Mouse (Mus musculus): ENCODE measurements at regions not wholly inside any gene's neighbourhood (a gene's known extent, or its start where the extent isn't known, plus 50 kb on each side); places are given as distances from the start of the nearest gene placed in this dataset.

DNA sequence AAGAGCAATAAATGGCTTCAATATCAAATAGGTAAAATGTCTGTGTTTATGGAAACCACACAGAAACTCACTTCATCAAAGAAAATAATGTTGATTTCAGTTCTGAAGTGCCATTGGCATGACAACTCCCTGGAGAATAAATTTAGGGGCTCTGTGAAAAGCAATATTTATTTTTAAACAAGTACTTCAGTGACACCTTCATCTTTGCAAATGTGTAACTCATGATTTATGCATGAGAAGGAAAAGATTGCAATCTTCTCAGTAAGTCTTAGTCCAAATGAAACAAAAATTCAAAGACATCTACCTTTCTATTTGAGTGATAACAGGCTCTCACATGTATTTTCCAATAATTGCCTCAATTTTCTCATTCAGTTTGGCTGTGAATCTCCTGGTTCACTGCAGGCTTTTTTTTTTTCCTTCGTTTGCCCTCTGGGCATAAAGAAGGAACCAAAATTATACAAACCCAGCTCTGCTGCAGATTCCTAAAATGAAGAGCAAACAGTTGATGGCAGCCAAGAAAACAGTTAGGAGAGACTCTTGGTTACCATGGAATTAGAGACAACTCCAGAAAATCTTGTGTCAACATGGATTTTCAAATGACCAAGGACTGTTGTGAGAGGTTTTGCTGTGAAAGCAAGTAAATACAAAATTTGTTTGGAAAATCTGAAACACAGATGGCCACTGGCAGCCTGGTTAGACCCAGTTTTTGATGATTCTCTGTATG is 230.3 kb upstream of the Ctso start:
- WGBS: 37% methylated on average over 1 of the region's 1 CpGs
- no peaks in the 10 kb centered on the region for H3K4me1 ChIP-seq (ENCODE audit: control insufficient read depth, insufficient read depth, low read length)
- no peaks in the 10 kb centered on the region for H3K27me3 ChIP-seq (ENCODE audit: control insufficient read depth, insufficient read depth, low read length)
- no peaks in the 10 kb centered on the region for H3K36me3 ChIP-seq (ENCODE audit: control insufficient read depth, insufficient read depth, low read length)
- H3K4me3 ChIP-seq (replicated peaks; ENCODE audit: low read length): no peak overlapping the region
- H3K9ac ChIP-seq (ENCODE audit: low read length): no peak overlapping the region
- ATAC-seq (ENCODE audit: insufficient read depth, low FRiP score): no peak
- no peaks in the 10 kb centered on the region for H3K9me3 ChIP-seq (replicated peaks; ENCODE audit: control insufficient read depth, low read length)
- no peak overlapping the region for H3K27ac ChIP-seq (ENCODE audit: low read length)
- no peak overlapping the region for H3K4me2 ChIP-seq (ENCODE audit: low read depth, low read length)

DNA sequence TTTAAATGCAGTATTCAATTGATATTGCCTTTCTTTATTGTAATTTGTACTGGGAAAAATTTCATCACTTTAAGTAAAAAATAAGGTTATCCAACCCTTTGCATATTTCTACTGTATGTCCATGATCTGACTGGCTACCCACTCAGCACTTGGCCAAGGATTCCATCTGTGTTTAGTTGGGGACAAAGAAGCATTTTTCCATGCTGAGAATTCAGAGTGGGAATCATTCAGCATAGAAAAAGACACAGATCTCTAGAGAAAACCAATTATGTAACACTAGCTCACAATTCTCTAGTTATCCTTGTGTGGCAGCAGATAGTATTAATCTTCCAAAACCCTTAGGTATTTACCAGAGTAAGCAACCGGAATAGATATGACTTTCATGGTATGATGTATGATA is 213.5 kb upstream of the Ctso start:
- no peaks in the 10 kb centered on the region for H3K36me3 ChIP-seq (ENCODE audit: control insufficient read depth, insufficient read depth, low read length)
- no peaks in the 10 kb centered on the region for H3K4me1 ChIP-seq (ENCODE audit: control insufficient read depth, insufficient read depth, low read length)
- no peaks in the 10 kb centered on the region for H3K9me3 ChIP-seq (replicated peaks; ENCODE audit: control insufficient read depth, low read length)
- H3K27me3 ChIP-seq (ENCODE audit: control insufficient read depth, insufficient read depth, low read length): no peaks in the 10 kb centered on the region
- WGBS: 81% methylated on average over 1 of the region's 1 CpGs
- H3K4me2 ChIP-seq (ENCODE audit: low read depth, low read length): no peak overlapping the region
- H3K9ac ChIP-seq (ENCODE audit: low read length): no peak overlapping the region
- H3K4me3 ChIP-seq (replicated peaks; ENCODE audit: low read length): no peak overlapping the region
- H3K27ac ChIP-seq (ENCODE audit: low read length): no peak overlapping the region
- ATAC-seq (ENCODE audit: insufficient read depth, low FRiP score): no peak

DNA sequence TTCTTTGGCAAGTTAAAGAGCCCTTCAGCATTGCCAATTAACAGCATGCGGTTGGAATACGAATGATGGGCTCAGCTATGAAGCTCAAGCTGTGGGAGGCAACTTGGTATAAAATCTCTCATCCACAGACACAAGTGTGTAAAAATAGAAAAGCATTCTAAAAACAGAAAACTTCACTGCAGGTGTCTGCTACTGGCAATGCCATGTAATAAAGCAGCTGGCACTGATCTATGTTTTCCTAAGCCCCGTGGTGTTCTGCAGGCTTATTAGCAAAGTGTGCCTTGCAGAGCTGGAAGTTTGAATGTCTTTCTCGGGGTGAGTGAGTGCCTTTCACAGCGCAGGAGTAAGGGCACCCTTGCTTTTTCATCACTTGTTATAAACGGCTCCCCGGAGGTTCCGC is 196.9 kb upstream of the Ctso start:
- Histone ChIP-seq H3K27ac (ENCODE audit: low read length) (no peak overlapping the region), H3K4me2 (ENCODE audit: low read depth, low read length) (no peak overlapping the region), H3K36me3 (ENCODE audit: control insufficient read depth, insufficient read depth, low read length) (no peaks in the 10 kb centered on the region), H3K9me3 (replicated peaks; ENCODE audit: control insufficient read depth, low read length) (no peaks in the 10 kb centered on the region), H3K4me1 (ENCODE audit: control insufficient read depth, insufficient read depth, low read length) (no peaks in the 10 kb centered on the region), H3K9ac (ENCODE audit: low read length) (no peak overlapping the region), H3K27me3 (ENCODE audit: control insufficient read depth, insufficient read depth, low read length) (no peaks in the 10 kb centered on the region), H3K4me3 (replicated peaks; ENCODE audit: low read length) (no peak overlapping the region)
- 56% methylated on average over 8 of the region's 8 CpGs for WGBS
- ATAC-seq (ENCODE audit: insufficient read depth, low FRiP score): no peak

DNA sequence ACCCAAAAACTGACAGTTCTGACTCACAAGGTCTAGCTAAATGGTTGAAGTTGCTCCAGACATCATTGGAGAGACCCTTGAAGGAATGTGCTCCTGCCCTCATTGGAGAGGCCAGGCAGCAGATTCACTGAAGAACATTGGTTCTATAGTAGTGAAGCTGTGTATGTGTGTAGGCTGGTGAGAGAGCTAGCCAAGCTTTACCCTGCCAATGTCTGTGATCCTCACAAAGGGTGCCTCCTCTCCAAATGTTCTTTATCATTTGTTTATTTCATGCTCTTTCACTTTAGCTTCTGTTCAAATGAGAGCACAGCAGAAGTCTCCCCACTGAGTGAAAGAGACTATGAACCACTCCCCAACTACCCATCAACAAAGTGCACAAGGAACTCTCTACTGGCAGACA is 195.6 kb upstream of the Ctso start:
- ATAC-seq (ENCODE audit: insufficient read depth, low FRiP score): no peak
- no peak overlapping the region for H3K27ac ChIP-seq (ENCODE audit: low read length)

DNA sequence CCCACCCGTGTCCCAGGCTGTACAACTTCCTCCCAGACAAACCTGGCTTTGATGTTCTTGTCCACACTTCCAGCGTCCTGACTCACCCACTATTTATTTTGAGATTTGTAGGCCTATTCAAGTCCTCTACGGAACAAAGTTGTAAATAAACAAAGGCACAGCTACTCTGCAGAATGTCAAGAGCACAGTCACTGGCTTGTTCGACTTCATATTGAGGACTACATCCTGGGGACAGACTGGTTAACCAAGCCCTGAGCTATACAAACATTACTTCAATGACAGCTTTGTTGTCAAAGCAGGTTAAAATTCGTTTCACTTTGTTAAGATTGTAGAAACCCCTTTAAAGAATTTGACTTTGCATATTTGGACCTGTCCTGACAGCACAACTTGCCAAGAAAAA is 190.3 kb upstream of the Ctso start:
- no peaks in the 10 kb centered on the region for H3K9me3 ChIP-seq (replicated peaks; ENCODE audit: control insufficient read depth, low read length)
- peak; percentile 56; the same call in 1 of the 2 replicates for ATAC-seq (ENCODE audit: insufficient read depth, low FRiP score)
- 20% methylated on average over 5 of the region's 5 CpGs for WGBS

More for the DNA sequence above, 195.6 kb upstream of the Ctso start:
- Histone ChIP-seq H3K4me1 (ENCODE audit: control insufficient read depth, insufficient read depth, low read length) (no peaks in the 10 kb centered on the region), H3K36me3 (ENCODE audit: control insufficient read depth, insufficient read depth, low read length) (no peaks in the 10 kb centered on the region), H3K4me2 (ENCODE audit: low read depth, low read length) (no peak overlapping the region), H3K9me3 (replicated peaks; ENCODE audit: control insufficient read depth, low read length) (no peaks in the 10 kb centered on the region), H3K9ac (ENCODE audit: low read length) (no peak overlapping the region), H3K4me3 (replicated peaks; ENCODE audit: low read length) (no peak overlapping the region), H3K27me3 (ENCODE audit: control insufficient read depth, insufficient read depth, low read length) (no peaks in the 10 kb centered on the region)

DNA sequence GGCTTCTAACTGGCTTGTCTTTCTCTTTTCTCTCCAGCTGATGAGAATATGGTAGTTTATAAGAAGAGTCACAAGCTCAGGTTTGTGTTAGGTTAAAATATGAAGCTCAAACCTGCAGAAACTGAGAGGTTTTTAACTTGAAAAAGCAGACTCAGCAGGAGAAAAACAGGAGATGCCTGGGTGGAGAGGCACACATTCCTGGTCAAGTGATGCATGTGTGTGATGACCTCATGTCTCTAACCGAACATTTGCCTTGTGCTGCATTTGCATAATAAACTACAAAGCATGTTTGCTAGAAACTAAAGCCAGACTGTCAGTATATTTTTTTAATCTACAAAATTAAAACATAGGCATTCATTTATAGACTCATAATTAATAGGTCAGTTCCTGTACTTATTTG is 182.2 kb upstream of the Ctso start:
- 62% methylated on average over 1 of the region's 1 CpGs for WGBS
- Histone ChIP-seq H3K4me3 (replicated peaks; ENCODE audit: low read length) (no peak overlapping the region), H3K9ac (ENCODE audit: low read length) (no peak overlapping the region), H3K36me3 (ENCODE audit: control insufficient read depth, insufficient read depth, low read length) (no peaks in the 10 kb centered on the region), H3K4me2 (ENCODE audit: low read depth, low read length) (no peak overlapping the region), H3K9me3 (replicated peaks; ENCODE audit: control insufficient read depth, low read length) (no peaks in the 10 kb centered on the region), H3K27me3 (ENCODE audit: control insufficient read depth, insufficient read depth, low read length) (no peaks in the 10 kb centered on the region), H3K27ac (ENCODE audit: low read length) (no peak overlapping the region), H3K4me1 (ENCODE audit: control insufficient read depth, insufficient read depth, low read length) (no peaks in the 10 kb centered on the region)
- ATAC-seq (ENCODE audit: insufficient read depth, low FRiP score): no peak

More for the DNA sequence above, 190.3 kb upstream of the Ctso start:
- no peaks in the 10 kb centered on the region for H3K36me3 ChIP-seq (ENCODE audit: control insufficient read depth, insufficient read depth, low read length)
- H3K27ac ChIP-seq (ENCODE audit: low read length): no peak overlapping the region
- H3K4me2 ChIP-seq (ENCODE audit: low read depth, low read length): no peak overlapping the region
- H3K4me3 ChIP-seq (replicated peaks; ENCODE audit: low read length): no peak overlapping the region
- no peaks in the 10 kb centered on the region for H3K27me3 ChIP-seq (ENCODE audit: control insufficient read depth, insufficient read depth, low read length)
- no peaks in the 10 kb centered on the region for H3K4me1 ChIP-seq (ENCODE audit: control insufficient read depth, insufficient read depth, low read length)
- no peak overlapping the region for H3K9ac ChIP-seq (ENCODE audit: low read length)

DNA sequence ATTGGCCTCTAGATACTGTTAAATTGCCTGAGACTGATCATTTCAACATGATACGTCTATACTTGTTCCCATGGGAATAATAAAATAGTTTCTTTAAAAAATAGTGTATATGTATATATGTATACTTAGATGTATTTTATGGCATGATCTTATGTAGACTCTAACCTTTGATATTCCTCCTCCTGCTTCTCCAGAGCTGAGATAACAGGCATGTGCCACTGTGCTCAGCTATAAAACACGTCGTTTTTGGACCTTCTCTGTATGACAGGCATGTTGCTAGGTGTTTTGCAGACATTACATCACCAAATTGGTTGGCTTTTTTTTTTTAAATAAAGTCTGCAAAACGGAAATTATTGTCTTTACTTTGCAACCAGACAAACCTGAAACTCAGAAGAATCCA is 179.4 kb upstream of the Ctso start:
- Histone ChIP-seq H3K4me2 (ENCODE audit: low read depth, low read length) (no peak overlapping the region), H3K9me3 (replicated peaks; ENCODE audit: control insufficient read depth, low read length) (no peaks in the 10 kb centered on the region), H3K4me3 (replicated peaks; ENCODE audit: low read length) (no peak overlapping the region), H3K27ac (ENCODE audit: low read length) (no peak overlapping the region), H3K9ac (ENCODE audit: low read length) (no peak overlapping the region), H3K27me3 (ENCODE audit: control insufficient read depth, insufficient read depth, low read length) (no peaks in the 10 kb centered on the region), H3K4me1 (ENCODE audit: control insufficient read depth, insufficient read depth, low read length) (no peaks in the 10 kb centered on the region), H3K36me3 (ENCODE audit: control insufficient read depth, insufficient read depth, low read length) (no peaks in the 10 kb centered on the region)
- ATAC-seq (ENCODE audit: insufficient read depth, low FRiP score): no peak
- 65% methylated on average over 4 of the region's 4 CpGs for WGBS

DNA sequence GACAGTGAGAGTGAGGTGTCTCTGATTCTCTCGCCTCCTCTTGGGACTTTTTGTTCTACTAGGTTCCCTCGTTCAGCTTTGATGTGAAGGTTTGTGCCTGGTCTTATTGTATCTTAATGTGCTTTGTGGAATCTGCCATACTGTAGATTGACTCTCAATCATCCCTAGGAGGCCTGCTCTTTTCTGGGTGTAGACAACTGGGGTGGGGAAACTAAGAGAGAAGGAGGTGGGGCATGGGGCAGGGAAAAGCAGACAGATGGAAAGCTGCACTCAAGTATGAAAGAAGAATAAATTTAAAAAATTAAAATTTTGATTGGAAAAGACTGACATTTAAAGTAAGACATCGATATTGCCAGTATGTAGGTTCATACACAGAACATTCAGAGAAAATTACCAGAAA is 172.0 kb upstream of the Ctso start:
- Histone ChIP-seq H3K27me3 (ENCODE audit: control insufficient read depth, insufficient read depth, low read length) (no peaks in the 10 kb centered on the region), H3K4me2 (ENCODE audit: low read depth, low read length) (no peak overlapping the region), H3K27ac (ENCODE audit: low read length) (no peak overlapping the region), H3K4me1 (ENCODE audit: control insufficient read depth, insufficient read depth, low read length) (no peaks in the 10 kb centered on the region), H3K9me3 (replicated peaks; ENCODE audit: control insufficient read depth, low read length) (no peaks in the 10 kb centered on the region), H3K9ac (ENCODE audit: low read length) (no peak overlapping the region), H3K36me3 (ENCODE audit: control insufficient read depth, insufficient read depth, low read length) (no peaks in the 10 kb centered on the region), H3K4me3 (replicated peaks; ENCODE audit: low read length) (no peak overlapping the region)
- ATAC-seq (ENCODE audit: insufficient read depth, low FRiP score): no peak
- WGBS: 82% methylated on average over 3 of the region's 3 CpGs

DNA sequence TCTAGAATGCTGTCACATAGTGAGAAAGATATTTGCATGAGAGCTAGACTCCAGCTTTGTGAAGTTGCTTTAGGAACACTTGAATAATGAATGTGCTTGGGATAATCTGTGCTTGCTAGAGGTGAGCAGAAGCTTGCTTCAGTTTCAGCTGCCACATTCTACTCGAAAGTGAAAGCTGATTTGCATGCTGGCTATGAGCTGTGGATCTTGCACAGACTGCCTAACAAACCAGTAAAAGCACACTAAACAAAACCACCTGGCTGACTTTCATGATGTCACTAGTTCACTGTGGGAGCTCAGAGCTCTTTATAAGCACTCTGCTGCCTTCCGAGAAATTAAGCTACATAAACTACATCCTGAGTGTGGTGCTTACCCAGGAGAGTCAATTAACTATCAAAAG is 171.5 kb upstream of the Ctso start:
- H3K9ac ChIP-seq (ENCODE audit: low read length): no peak overlapping the region
- WGBS: 49% methylated on average over 2 of the region's 2 CpGs
- H3K27me3 ChIP-seq (ENCODE audit: control insufficient read depth, insufficient read depth, low read length): no peaks in the 10 kb centered on the region
- H3K4me2 ChIP-seq (ENCODE audit: low read depth, low read length): no peak overlapping the region
- no peaks in the 10 kb centered on the region for H3K9me3 ChIP-seq (replicated peaks; ENCODE audit: control insufficient read depth, low read length)
- H3K36me3 ChIP-seq (ENCODE audit: control insufficient read depth, insufficient read depth, low read length): no peaks in the 10 kb centered on the region
- H3K4me1 ChIP-seq (ENCODE audit: control insufficient read depth, insufficient read depth, low read length): no peaks in the 10 kb centered on the region
- ATAC-seq (ENCODE audit: insufficient read depth, low FRiP score): no peak
- no peak overlapping the region for H3K4me3 ChIP-seq (replicated peaks; ENCODE audit: low read length)
- H3K27ac ChIP-seq (ENCODE audit: low read length): no peak overlapping the region

Data from stomach, embryonic 16.5 days (tissue).